Comparison of ENCODE assay signal across 22 mouse cellular contexts in genomic region chr7:28280630-28281029, GRCm38 (mm10). TPM values are rescaled to one million over a fixed set of nuclear protein-coding genes. Genes with fewer than 3 reads are reported as not detected.
DNase-seq lines count a peak whose midpoint lies in the region; ATAC-seq and TF ChIP-seq lines count a peak whose summit lies in the region.
"Had no signal": no experiment of that assay in that cellular context is flagged by ENCODE, and none has a peak within 500 bp of the region (broad histone marks: within the 10 kb centered on the region; RNA-seq: fewer than 3 reads in every experiment).

No protein-coding gene starts in this region.

- H3K9me3 ChIP-seq in kidney, embryonic 16.5 days (ENCODE audit: low read length): no peaks in the 10 kb centered on the region
- no peaks in the 10 kb centered on the region for H3K9me3 ChIP-seq in hindbrain, embryonic 16.5 days (ENCODE audit: control insufficient read depth, low read length)
- H3K9me3 ChIP-seq: embryonic facial prominence, embryonic 15.5 days; forebrain, embryonic 15.5 days; heart, embryonic 13.5 days had no signal

- TF ChIP-seq CTCF in thymus, adult 2 months (IDR thresholded peaks at IDR 0.05; ENCODE audit: borderline replicate concordance, control insufficient read depth, extremely low read depth, insufficient read depth, low read length, poor library complexity): no peak

- WGBS in kidney, embryonic 16.5 days: 45% methylated on average over 7 of the region's 7 CpGs
- WGBS in thymus, adult 2 months: 87% methylated on average over 7 of the region's 7 CpGs
- WGBS in hindbrain, embryonic 16.5 days: 82% methylated on average over 7 of the region's 7 CpGs

- no peak overlapping the region for H3K4me3 ChIP-seq in kidney, embryonic 16.5 days (ENCODE audit: low read length)
- no peak overlapping the region for H3K4me3 ChIP-seq in thymus, adult 2 months (ENCODE audit: control insufficient read depth, insufficient read depth, low read length)
- H3K4me3 ChIP-seq in hindbrain, embryonic 16.5 days (ENCODE audit: low read length): no peak overlapping the region
- H3K4me3 ChIP-seq: embryonic facial prominence, embryonic 15.5 days; forebrain, embryonic 15.5 days; heart, embryonic 13.5 days had no signal

- H3K4me2 ChIP-seq in kidney, embryonic 16.5 days (replicated peaks; ENCODE audit: low read depth, low read length): no peak overlapping the region
- no peak overlapping the region for H3K4me2 ChIP-seq in hindbrain, embryonic 16.5 days (ENCODE audit: low read length)
- H3K4me2 ChIP-seq: embryonic facial prominence, embryonic 15.5 days; forebrain, embryonic 15.5 days; heart, embryonic 13.5 days had no signal

- DNase-seq in kidney, postnatal 14 days: no peak
- DNase-seq in thymus, adult 2 months: peak; percentile 23
- no peak for DNase-seq in thymus, adult 18-20 months
- DNase-seq in thymus, postnatal 25 days: peak; percentile 38
- DNase-seq in adrenal gland, adult 2 months: no peak
- DNase-seq: adrenal gland, postnatal 10 days; cerebellum, adult 11 months; cerebellum, adult 8-10 months; cerebellum, postnatal 14 days; embryo, embryonic 11 days; gastrocnemius, postnatal 36 days; heart, adult 11 months; heart, postnatal 36 days had no signal

- no peak overlapping the region for H3K9ac ChIP-seq in kidney, embryonic 16.5 days (replicated peaks; ENCODE audit: low read length)
- no peak overlapping the region for H3K9ac ChIP-seq in hindbrain, embryonic 16.5 days (ENCODE audit: low read depth, low read length)
- H3K9ac ChIP-seq: embryonic facial prominence, embryonic 15.5 days; forebrain, embryonic 15.5 days; heart, embryonic 13.5 days had no signal

- ATAC-seq in kidney, embryonic 16.5 days (ENCODE audit: low FRiP score, low TSS enrichment): peak; percentile 74; the same call in 1 of the 2 replicates
- ATAC-seq in hindbrain, embryonic 16.5 days: no peak
- ATAC-seq: forebrain, embryonic 15.5 days had no signal

- peaks cover 8% of the 10 kb centered on the region; the same call in 1 of the 2 replicates for H3K4me1 ChIP-seq in kidney, embryonic 16.5 days (ENCODE audit: insufficient read depth, low read length)
- H3K4me1 ChIP-seq in thymus, adult 2 months (replicated peaks; ENCODE audit: control insufficient read depth, insufficient read depth, low read length): peaks cover 7% of the 10 kb centered on the region
- H3K4me1 ChIP-seq in hindbrain, embryonic 16.5 days (ENCODE audit: control insufficient read depth, insufficient read depth, low read depth, low read length): peaks cover 11% of the 10 kb centered on the region

- no peaks in the 10 kb centered on the region for H3K27me3 ChIP-seq in kidney, embryonic 16.5 days (ENCODE audit: insufficient read depth, low read length)
- H3K27me3 ChIP-seq in thymus, adult 2 months (ENCODE audit: control insufficient read depth, insufficient read depth, low read length): no peaks in the 10 kb centered on the region
- no peaks in the 10 kb centered on the region for H3K27me3 ChIP-seq in hindbrain, embryonic 16.5 days (replicated peaks; ENCODE audit: control insufficient read depth, insufficient read depth, low read length)
- H3K27me3 ChIP-seq: embryonic facial prominence, embryonic 15.5 days; forebrain, embryonic 15.5 days; heart, embryonic 13.5 days had no signal

- no peak for TF ChIP-seq POLR2A in thymus, adult 2 months (IDR thresholded peaks at IDR 0.05; ENCODE audit: control insufficient read depth, extremely low read depth, insufficient read depth, low read length, poor library complexity)

- H3K27ac ChIP-seq in kidney, embryonic 16.5 days (ENCODE audit: low read length): no peak overlapping the region
- H3K27ac ChIP-seq in thymus, adult 2 months (ENCODE audit: control insufficient read depth, insufficient read depth, low read length): no peak overlapping the region
- H3K27ac ChIP-seq in hindbrain, embryonic 16.5 days (ENCODE audit: low read depth, low read length): no peak overlapping the region
- H3K27ac ChIP-seq: embryonic facial prominence, embryonic 15.5 days; forebrain, embryonic 15.5 days; heart, embryonic 13.5 days had no signal

- no peaks in the 10 kb centered on the region for H3K36me3 ChIP-seq in kidney, embryonic 16.5 days (ENCODE audit: insufficient read depth, low read length)
- no peaks in the 10 kb centered on the region for H3K36me3 ChIP-seq in thymus, adult 2 months (ENCODE audit: control insufficient read depth, insufficient read depth, low read length)
- H3K36me3 ChIP-seq in hindbrain, embryonic 16.5 days (ENCODE audit: control insufficient read depth, insufficient read depth, low read length): no peaks in the 10 kb centered on the region
- H3K36me3 ChIP-seq: embryonic facial prominence, embryonic 15.5 days; forebrain, embryonic 15.5 days; heart, embryonic 13.5 days had no signal

RNA-seq across cellular contexts. Expression of gene Eid2b, which starts 3.1 kb away (rescaled TPM):
- polyA plus RNA-seq in kidney, embryonic 16.5 days (2015; fragmentation: Nextera tagmentation; extraction: Ambion mirVana): 9.2 and 9.9 TPM in 2 replicates
- 8.7 and 11.8 TPM in 2 replicates for polyA plus RNA-seq in thymus, adult 2 months (2012; rRNA removed)
- total RNA-seq in adrenal gland, adult 2 months (2021): 10 to 100 TPM in 1 of 2 experiments, 1 to 10 TPM in 1; 9.1 to 17.6 TPM
- 44.8 and 49.6 TPM in 2 replicates for polyA plus RNA-seq in adrenal gland, adult 2 months (2012; rRNA removed)
- 33.5 and 36.3 TPM in 2 replicates for polyA plus RNA-seq in hindbrain, embryonic 16.5 days (2015; fragmentation: Nextera tagmentation; extraction: Ambion mirVana)

RNA-seq across cellular contexts. Expression of gene Selenov, which starts 10.4 kb away (rescaled TPM):
- polyA plus RNA-seq in kidney, embryonic 16.5 days (2015; fragmentation: Nextera tagmentation; extraction: Ambion mirVana): 0.41 and 0.74 TPM in 2 replicates
- polyA plus RNA-seq in thymus, adult 2 months (2012; rRNA removed): 0.24 TPM in 1 of 2 replicates, not detected in the other
- not detected for total RNA-seq in adrenal gland, adult 2 months (2021)
- polyA plus RNA-seq in adrenal gland, adult 2 months (2012; rRNA removed): 0.19 TPM in 1 of 2 replicates, not detected in the other
- polyA plus RNA-seq in hindbrain, embryonic 16.5 days (2015; fragmentation: Nextera tagmentation; extraction: Ambion mirVana): 1.7 and 3.1 TPM in 2 replicates
- total RNA-seq: common myeloid progenitor, adult 5-6 weeks; gastrocnemius, adult 8-10 months; gastrocnemius, postnatal 36 days; heart, postnatal 36 days had no signal
- polyA plus RNA-seq: embryonic facial prominence, embryonic 11.5 days; heart, embryonic 13.5 days; heart, postnatal 0 days had no signal

RNA-seq across cellular contexts. Expression of gene Eid2, which starts 12.9 kb away (rescaled TPM):
- 0.85 and 1.2 TPM in 2 replicates for polyA plus RNA-seq in kidney, embryonic 16.5 days (2015; fragmentation: Nextera tagmentation; extraction: Ambion mirVana)
- 4.6 and 5.8 TPM in 2 replicates for polyA plus RNA-seq in thymus, adult 2 months (2012; rRNA removed)
- total RNA-seq in adrenal gland, adult 2 months (2021): 10 to 100 TPM; 23.4 to 24.4 TPM
- 30.4 and 36.8 TPM in 2 replicates for polyA plus RNA-seq in adrenal gland, adult 2 months (2012; rRNA removed)
- polyA plus RNA-seq in hindbrain, embryonic 16.5 days (2015; fragmentation: Nextera tagmentation; extraction: Ambion mirVana): 2.9 and 3.7 TPM in 2 replicates

RNA-seq across cellular contexts. Expression of gene Dll3, which starts 21.4 kb away (rescaled TPM):
- polyA plus RNA-seq in kidney, embryonic 16.5 days (2015; fragmentation: Nextera tagmentation; extraction: Ambion mirVana): 0.50 and 0.68 TPM in 2 replicates
- polyA plus RNA-seq in thymus, adult 2 months (2012; rRNA removed): 1.1 and 1.3 TPM in 2 replicates
- under 1 TPM in 1 of 2 experiments, not detected in 1; 0.10 TPM for total RNA-seq in adrenal gland, adult 2 months (2021)
- polyA plus RNA-seq in adrenal gland, adult 2 months (2012; rRNA removed): 0.16 and 0.29 TPM in 2 replicates
- 18.6 and 19.2 TPM in 2 replicates for polyA plus RNA-seq in hindbrain, embryonic 16.5 days (2015; fragmentation: Nextera tagmentation; extraction: Ambion mirVana)
- total RNA-seq: common myeloid progenitor, adult 5-6 weeks; gastrocnemius, adult 8-10 months; gastrocnemius, postnatal 36 days; heart, postnatal 36 days had no signal
- polyA plus RNA-seq: heart, postnatal 0 days had no signal

RNA-seq across cellular contexts. Expression of gene Timm50, which starts 31.2 kb away (rescaled TPM):
- polyA plus RNA-seq in kidney, embryonic 16.5 days (2015; fragmentation: Nextera tagmentation; extraction: Ambion mirVana): 162 and 169 TPM in 2 replicates
- polyA plus RNA-seq in thymus, adult 2 months (2012; rRNA removed): 100 and 102 TPM in 2 replicates
- 10 to 100 TPM; 66.6 to 99.9 TPM for total RNA-seq in adrenal gland, adult 2 months (2021)
- polyA plus RNA-seq in adrenal gland, adult 2 months (2012; rRNA removed): 90.5 and 101 TPM in 2 replicates
- 131 and 142 TPM in 2 replicates for polyA plus RNA-seq in hindbrain, embryonic 16.5 days (2015; fragmentation: Nextera tagmentation; extraction: Ambion mirVana)

Comparison
In these comparisons a context has a peak if more than half of its experiments do, and no peak if none do; other contexts are left out.
1. DNase-seq: peak in thymus, adult 2 months (single experiment) and thymus, postnatal 25 days (single experiment); none in kidney, postnatal 14 days (single experiment), thymus, adult 18-20 months (0 of 2) and adrenal gland, adult 2 months (single experiment).